Mouse (Mus musculus) megakaryocyte, embryonic 14.5 days (primary cell): ENCODE results near the gene Ywhah.

Experiments
- FLI1 ChIP-seq: IDR thresholded peaks from 2 replicates; pipeline ENCODE4 v1.6.1; 2012; ENCODE audit warnings: low read length, inconsistent platforms, mixed read lengths
- GATA1 ChIP-seq: IDR thresholded peaks from 3 replicates; pipeline ENCODE4 v1.6.1; 2012; ENCODE audit warnings: mixed read lengths, low read length, inconsistent platforms, borderline replicate concordance

DNA sequence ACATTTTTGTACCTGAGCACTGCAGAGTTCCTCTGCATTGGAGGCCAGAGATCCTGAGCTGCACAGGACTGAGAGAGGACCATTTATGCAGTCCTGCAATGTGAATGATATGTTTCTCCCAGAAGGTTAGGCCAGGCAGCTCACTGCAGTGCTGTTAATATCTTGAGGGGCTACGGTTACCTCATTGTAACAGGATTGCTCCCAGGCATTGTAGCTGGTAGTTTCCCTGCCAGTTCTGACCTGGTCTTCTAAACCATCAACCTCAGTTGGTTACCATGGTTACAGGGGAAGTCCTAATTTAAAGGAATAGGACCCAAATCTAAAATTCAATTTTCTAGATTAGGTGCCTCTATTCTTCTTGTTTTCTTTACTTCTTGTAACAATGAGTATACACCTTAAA lies 33.2 kb upstream of the Ywhah start:
- no peak for TF ChIP-seq FLI1
- no peak for TF ChIP-seq GATA1
